ENCODE assay signal across 13 mouse cellular contexts in the genomic region with DNA sequence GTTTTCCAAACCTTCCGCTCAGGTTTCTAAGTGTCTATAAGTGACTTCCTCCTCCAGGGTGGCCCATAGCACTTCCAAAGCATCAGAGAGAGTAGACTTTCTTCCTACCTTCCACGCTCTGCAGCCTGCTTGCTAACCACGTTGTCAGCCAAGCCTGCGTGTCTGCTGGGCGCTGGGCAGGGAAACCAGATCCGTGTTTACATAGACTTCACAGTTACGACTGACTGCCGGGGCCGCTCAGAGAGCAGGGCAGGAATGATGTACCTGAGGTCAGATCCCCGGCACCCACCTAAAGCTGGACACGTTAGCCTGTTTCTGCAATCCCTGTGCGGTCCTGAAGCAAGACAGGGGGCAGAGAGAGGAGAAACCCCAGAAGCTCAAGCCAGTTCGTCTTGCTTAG. TPM values are rescaled to one million over a fixed set of nuclear protein-coding genes. Genes with fewer than 3 reads are reported as not detected.
DNase-seq lines count a peak whose midpoint lies in the region; ATAC-seq and TF ChIP-seq lines count a peak whose summit lies in the region.
"Had no signal": no experiment of that assay in that cellular context is flagged by ENCODE, and none has a peak within 500 bp of the region (broad histone marks: within the 10 kb centered on the region; RNA-seq: fewer than 3 reads in every experiment).

No protein-coding gene starts in this region.

- no peak for TF ChIP-seq CTCF in layer of hippocampus, adult 2 months (conservative IDR thresholded peaks at IDR 0.05)
- no peak for TF ChIP-seq CTCF in hindbrain, postnatal 0 days (IDR thresholded peaks at IDR 0.05; ENCODE audit: low read depth)

- intact Hi-C loops in heart, postnatal 14 days (cut with DNase I) = no loop called here

- no peak overlapping the region for H3K9ac ChIP-seq in forebrain, embryonic 15.5 days (replicated peaks)
- H3K9ac ChIP-seq in hindbrain, postnatal 0 days (replicated peaks; ENCODE audit: low read length) = no peak overlapping the region

- WGBS in heart, embryonic 10.5 days = 78% methylated on average over 13 of the region's 13 CpGs
- 88% methylated on average over 13 of the region's 13 CpGs for WGBS in forebrain, embryonic 15.5 days
- 78% methylated on average over 13 of the region's 13 CpGs for WGBS in hindbrain, postnatal 0 days

- no peak for DNase-seq in heart, embryonic 10.5 days (ENCODE audit: low spot score)
- DNase-seq in heart, postnatal 14 days = no peak
- DNase-seq in layer of hippocampus, adult 2 months (ENCODE audit: low spot score in 2 of 2) = no peak
- DNase-seq in layer of hippocampus, postnatal 10 days (ENCODE audit: low spot score in 2 of 2) = no peak
- no peak for DNase-seq in hindbrain, postnatal 0 days (ENCODE audit: low spot score)
- DNase-seq in thymus, adult 18-20 months = no peak
- no peak for DNase-seq in B cell, adult 2 months
- DNase-seq: adrenal gland, postnatal 10 days; lung, postnatal 4 days had no signal

- H3K9me3 ChIP-seq in heart, embryonic 10.5 days = no peaks in the 10 kb centered on the region
- H3K9me3 ChIP-seq in forebrain, embryonic 15.5 days = no peaks in the 10 kb centered on the region
- no peaks in the 10 kb centered on the region for H3K9me3 ChIP-seq in hindbrain, postnatal 0 days (ENCODE audit: low read length)

- 0 out of 2 replicates have a peak overlapping the region, but pooled peaks have one; percentile 52 for H3K27ac ChIP-seq in heart, embryonic 10.5 days
- H3K27ac ChIP-seq in layer of hippocampus, adult 2 months = peak overlapping the region; percentile 71
- 0 out of 2 replicates have a peak overlapping the region, but pooled peaks have one; percentile 2 for H3K27ac ChIP-seq in forebrain, embryonic 15.5 days (replicated peaks)
- peak overlapping the region; percentile 11; the same call in 1 of the 2 replicates for H3K27ac ChIP-seq in hindbrain, postnatal 0 days

- H3K4me2 ChIP-seq in forebrain, embryonic 15.5 days (replicated peaks) = no peak overlapping the region
- H3K4me2 ChIP-seq in hindbrain, postnatal 0 days (ENCODE audit: low read depth, low read length) = no peak overlapping the region

- peaks cover 53% of the 10 kb centered on the region for H3K4me1 ChIP-seq in heart, embryonic 10.5 days
- H3K4me1 ChIP-seq in forebrain, embryonic 15.5 days = peaks cover 5% of the 10 kb centered on the region; the same call in 1 of the 2 replicates
- H3K4me1 ChIP-seq in hindbrain, postnatal 0 days (ENCODE audit: insufficient read depth, low read length) = 0 out of 2 replicates have a peak, but pooled peaks cover 3% of the 10 kb centered on the region

- no peak overlapping the region for H3K4me3 ChIP-seq in heart, embryonic 10.5 days
- no peak overlapping the region for H3K4me3 ChIP-seq in layer of hippocampus, adult 2 months
- H3K4me3 ChIP-seq in forebrain, embryonic 15.5 days = no peak overlapping the region
- no peak overlapping the region for H3K4me3 ChIP-seq in hindbrain, postnatal 0 days (ENCODE audit: low read length)

- H3K27me3 ChIP-seq in heart, embryonic 10.5 days (ENCODE audit: insufficient read depth, poor library complexity, severe bottlenecking) = no peaks in the 10 kb centered on the region
- H3K27me3 ChIP-seq in forebrain, embryonic 15.5 days = no peaks in the 10 kb centered on the region
- H3K27me3 ChIP-seq in hindbrain, postnatal 0 days (ENCODE audit: insufficient read depth, low read length) = no peaks in the 10 kb centered on the region

- H3K36me3 ChIP-seq in heart, embryonic 10.5 days = peaks cover 51% of the 10 kb centered on the region
- peaks cover 10% of the 10 kb centered on the region; the same call in 1 of the 2 replicates for H3K36me3 ChIP-seq in forebrain, embryonic 15.5 days
- peaks cover 34% of the 10 kb centered on the region; the same call in 1 of the 2 replicates for H3K36me3 ChIP-seq in hindbrain, postnatal 0 days (ENCODE audit: insufficient read depth, low read length)

- no peak for ATAC-seq in forebrain, embryonic 15.5 days (replicated peaks)
- ATAC-seq in hindbrain, postnatal 0 days = no peak

RNA-seq across cellular contexts. Expression of gene Mrln, which starts 36.1 kb away (rescaled TPM):
- 0.63 and 1.2 TPM in 2 replicates for polyA plus RNA-seq in heart, embryonic 10.5 days (2016; fragmentation: Nextera tagmentation; extraction: Ambion mirVana)
- 1 to 10 TPM in 1 of 2 experiments, under 1 TPM in 1; 0.98 to 3.1 TPM for total RNA-seq in heart, postnatal 14 days (2021)
- total RNA-seq in layer of hippocampus, adult 2 months (2021) = not detected
- 1 to 10 TPM in 1 of 2 experiments, not detected in 1; 1.6 TPM for total RNA-seq in layer of hippocampus, postnatal 10 days (2021)
- 0.65 and 1.6 TPM in 2 replicates for polyA plus RNA-seq in forebrain, embryonic 15.5 days (2015; fragmentation: Nextera tagmentation; extraction: Ambion mirVana)
- total RNA-seq in hindbrain, postnatal 0 days (2014; rRNA removed) = 5.3 and 6.3 TPM in 2 replicates
- 3.3 and 3.9 TPM in 2 replicates for polyA plus RNA-seq in hindbrain, postnatal 0 days (2015; fragmentation: Nextera tagmentation; extraction: Ambion mirVana)
- total RNA-seq: common myeloid progenitor, adult 5-6 weeks; hematopoietic stem cell, adult 5-6 weeks; layer of hippocampus, adult 18-20 months had no signal

Comparison
In these comparisons a context has a peak if more than half of its experiments do, and no peak if none do; other contexts are left out.
1. H3K27ac ChIP-seq: peak in every context shown above with its lines; median percentile 71 in layer of hippocampus, adult 2 months; 52 in heart, embryonic 10.5 days; 11 in hindbrain, postnatal 0 days; 2 in forebrain, embryonic 15.5 days.